Mouse (Mus musculus): ENCODE measurements at regions not wholly inside any gene's neighbourhood (a gene's known extent, or its start where the extent isn't known, plus 50 kb on each side); places are given as distances from the start of the nearest gene placed in this dataset.

DNA sequence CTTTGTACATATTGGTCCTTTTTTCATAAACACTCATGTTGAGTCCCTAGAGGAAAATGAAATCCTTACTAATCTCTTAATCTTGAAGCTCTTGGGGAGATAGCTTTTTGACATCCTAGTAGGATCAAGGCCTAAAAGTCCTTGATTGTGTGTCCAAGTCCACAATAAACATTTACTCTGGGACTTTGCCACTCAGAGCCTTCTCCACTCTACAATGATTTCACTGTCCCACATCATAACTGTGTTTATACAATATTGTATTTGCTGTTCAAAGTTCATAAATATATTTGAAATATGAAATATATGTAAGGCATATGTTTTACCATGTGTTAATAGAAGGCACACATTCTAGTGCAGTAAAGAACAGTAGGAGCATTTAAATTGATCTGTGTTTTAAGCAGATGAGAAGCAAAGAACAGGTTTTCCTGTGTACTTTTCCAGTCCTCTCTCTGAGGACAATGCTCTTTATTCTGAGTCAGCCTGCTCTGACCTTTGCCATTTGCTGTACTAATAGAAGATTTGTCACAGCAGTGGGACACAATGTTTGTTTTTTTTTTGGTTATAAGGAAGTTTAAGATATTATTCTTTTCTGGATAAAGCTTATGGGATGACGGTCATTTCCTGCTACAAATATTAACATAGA lies 130.7 kb upstream of the Gprin3 start:
- intact Hi-C loops (cut with DNase I), result no loop called here
- no peak for DNase-seq

DNA sequence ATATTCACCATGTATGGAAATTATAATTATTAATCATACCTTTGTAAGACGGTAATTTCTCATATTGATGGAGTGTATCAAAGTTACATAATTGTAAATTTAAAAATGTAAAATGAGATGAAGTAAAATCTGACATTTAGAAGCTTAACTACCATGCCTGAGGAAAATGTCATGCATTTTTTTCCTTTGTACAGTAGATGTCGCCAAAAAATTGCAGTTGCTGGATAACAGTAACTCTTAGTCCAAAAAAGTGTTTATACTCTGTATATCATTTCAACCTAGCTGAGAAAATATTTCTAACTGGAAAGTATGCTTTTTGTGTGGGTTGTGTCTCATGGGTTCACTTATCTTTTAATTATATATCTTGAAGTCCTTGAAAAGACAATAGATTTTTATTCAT lies 110.9 kb upstream of the Gprin3 start:
- intact Hi-C loops (cut with DNase I), result no loop called here
- DNase-seq, result no peak

DNA sequence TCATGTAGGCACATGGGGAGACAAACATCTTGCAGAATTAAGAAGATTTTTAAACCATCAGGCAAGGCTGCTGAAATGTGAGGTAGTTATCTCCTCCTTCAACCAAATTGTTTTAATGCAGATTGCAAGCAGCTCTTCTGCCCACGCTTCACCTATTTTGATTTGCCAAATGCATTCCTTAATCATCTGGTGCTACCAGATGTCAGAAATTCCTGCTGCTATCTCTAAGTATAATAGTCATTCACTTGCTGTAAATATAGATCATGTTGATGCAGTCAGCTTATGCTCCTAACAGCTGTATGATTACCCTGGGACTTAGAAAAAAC lies 98.8 kb upstream of the Gprin3 start:
- no peak for DNase-seq
- intact Hi-C loops (cut with DNase I), result no loop called here

DNA sequence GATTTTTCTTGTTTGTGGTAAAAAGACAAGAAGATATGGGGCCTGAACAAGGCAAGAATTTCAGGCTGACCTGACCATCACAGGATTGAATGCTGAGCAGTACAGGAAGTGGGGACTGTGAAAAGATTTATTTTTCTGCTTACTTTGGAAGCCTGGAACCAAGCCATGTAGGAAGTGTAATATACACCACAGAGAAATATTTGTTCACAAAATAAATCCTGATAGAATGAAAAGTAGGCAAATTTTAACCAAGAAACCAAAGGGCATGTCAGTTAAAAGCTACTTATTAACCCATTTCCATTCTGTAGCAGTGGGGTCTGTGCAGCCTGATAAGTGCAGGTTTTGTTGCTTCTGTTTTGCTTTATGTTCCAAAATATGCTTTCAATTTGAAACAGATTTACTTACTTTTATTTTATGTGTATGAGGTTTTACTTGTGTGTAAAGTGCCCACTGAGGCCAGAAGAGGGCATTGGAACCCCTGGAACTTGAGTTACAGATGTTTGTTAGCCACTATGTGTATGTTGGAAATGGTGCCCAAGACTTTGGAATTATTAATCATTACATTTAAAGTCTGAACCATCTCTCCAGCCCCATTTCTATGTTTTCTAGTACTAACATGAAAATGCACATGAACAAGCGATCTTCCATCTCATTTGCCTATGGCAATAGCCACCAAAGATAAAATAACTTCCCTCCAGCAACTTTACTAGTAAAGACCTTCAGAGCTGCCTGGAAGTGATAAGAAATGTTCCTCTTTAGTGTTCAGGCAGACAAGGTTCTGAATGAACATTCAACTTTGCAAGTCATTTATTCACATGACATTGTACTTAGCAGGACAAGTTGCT lies 98.2 kb upstream of the Gprin3 start:
- intact Hi-C loops (cut with DNase I), result no loop called here
- no peak for DNase-seq

DNA sequence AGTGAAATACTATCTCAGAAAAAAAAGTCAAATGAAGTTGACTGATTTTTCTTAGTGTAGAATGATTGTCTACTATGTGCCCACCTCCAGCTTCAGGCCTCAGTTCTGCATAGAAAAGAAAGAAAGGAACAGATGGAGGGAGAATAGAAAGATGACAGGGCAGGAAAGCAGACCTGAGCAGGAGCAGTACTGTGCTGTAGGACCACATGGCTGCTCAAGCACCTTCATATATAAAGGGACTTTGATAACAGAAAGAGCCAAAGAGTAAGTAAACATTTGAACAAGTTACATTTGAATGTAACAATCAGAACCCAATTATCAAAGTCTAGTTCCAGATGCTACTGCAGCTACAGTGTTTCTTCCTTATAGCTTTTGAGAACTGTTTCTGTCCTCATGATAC lies 96.9 kb upstream of the Gprin3 start:
- intact Hi-C loops (cut with DNase I), result no loop called here

DNA sequence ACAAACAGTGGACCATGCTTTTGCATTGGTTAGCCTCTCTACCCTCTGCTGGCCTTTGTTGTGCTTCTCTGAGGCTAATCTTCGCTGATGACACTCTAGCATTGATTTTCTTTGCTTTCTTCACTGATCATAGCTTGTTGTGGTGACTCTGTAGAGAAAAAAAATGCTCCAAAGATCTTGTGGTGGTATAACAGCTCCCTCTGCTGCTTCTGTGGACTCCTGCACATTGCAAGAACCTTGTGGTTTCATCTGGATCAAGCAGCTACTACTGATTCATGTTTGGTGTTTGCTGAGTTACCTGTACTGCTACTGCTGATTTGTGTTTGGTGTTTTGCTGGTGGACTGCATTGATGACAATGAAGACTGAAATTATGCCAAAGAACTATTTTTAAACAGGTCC lies 74.7 kb upstream of the Gprin3 start:
- DNase-seq, result peak in 1 of 2 experiments; percentile 5
- intact Hi-C loops (cut with DNase I), result loop anchor here (5.0 kb wide), 1 partner anchor 254 kb away; no protein-coding TSS in a partner anchor

More for the DNA sequence above, 96.9 kb upstream of the Gprin3 start:
- no peak for DNase-seq

DNA sequence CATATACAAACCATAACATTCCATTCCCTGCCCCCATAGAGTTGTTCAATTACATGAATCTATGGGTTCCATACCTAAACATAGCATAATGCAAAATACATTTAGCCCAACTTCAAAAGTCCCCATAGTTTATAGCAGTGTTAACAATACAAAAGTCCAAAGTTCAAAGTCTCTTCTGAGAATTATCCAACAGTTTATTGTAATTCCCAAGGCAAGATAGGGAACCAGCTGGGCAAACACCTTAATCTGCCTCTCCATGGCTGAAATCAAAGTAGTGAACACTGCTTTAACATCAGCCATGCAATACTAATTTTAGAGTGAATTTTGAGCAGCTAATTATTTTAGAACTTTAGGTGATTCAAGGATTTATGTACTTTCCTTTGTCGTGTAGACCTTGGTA lies 72.7 kb upstream of the Gprin3 start:
- no peak for DNase-seq

DNA sequence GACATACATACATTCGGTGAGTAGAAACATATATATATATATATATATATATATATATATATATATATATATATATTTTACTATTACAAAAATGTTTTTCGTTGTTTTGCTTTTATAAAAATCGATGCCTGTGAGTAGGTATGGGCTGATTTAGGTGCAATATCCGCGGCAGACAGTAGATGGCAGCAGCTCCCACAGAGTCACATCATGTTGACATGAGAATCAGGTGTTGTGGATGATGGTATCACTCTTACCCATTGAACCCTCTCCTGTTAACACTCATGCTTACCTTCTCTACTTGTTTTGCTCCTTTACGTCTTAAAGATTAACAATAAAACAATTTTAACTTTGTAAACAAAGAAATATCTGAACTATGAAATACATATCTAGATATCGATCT lies 72.0 kb upstream of the Gprin3 start:
- peak; percentile 51 to 72 for DNase-seq

More for the DNA sequence above, 72.7 kb upstream of the Gprin3 start:
- intact Hi-C loops (cut with DNase I), result loop anchor here (10.0 kb wide), 1 partner anchor 706 kb away; no protein-coding TSS in a partner anchor

DNA sequence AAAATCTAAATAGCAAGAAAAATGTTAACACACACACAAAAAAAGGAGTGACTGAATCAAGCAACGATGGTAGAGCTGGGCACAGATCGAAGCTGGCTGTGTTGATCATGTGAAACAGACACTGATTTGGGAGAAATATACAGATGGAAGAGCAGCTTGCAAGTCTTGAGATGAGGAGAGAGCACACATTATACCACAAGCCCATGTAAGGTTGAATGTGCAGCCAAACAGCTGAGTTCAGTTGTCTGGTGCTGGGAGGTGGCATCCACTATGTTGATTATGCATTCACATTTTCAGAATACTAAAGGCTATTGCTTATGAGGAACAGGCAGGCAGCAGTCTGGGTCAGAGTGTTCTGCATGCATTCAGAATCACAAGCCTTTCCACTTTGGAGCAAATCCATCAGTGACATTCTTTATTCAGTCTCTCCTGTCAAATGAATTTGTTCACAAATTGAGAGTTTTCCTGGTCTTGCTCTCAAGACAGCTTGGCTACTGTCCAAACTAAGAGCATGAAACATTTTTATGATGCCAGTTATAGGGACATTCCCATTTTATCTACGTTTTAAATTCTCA lies 63.0 kb upstream of the Gprin3 start:
- DNase-seq, result no peak
- intact Hi-C loops (cut with DNase I), result no loop called here

More for the DNA sequence above, 72.0 kb upstream of the Gprin3 start:
- intact Hi-C loops (cut with DNase I), result loop anchor here (10.0 kb wide), 1 partner anchor 707 kb away; no protein-coding TSS in a partner anchor

DNA sequence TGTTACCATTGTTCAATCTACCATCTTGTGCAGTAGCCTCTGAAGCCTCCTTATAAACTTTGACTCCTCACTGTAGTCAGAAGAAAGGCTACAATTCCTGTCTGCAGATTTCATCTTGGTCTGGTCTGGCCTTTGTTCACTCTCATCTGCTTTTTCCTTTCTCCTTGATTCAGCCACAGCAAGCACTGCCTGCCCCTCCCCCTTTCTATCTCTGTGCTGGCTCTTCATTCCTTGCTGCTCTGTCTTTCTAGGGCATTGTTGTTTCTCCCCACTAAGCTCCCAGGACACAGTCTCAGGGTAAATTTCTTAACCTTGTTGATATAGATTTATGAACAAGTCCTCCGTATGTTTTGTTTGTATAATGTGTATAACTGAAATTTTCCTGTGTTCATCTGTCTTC lies 62.3 kb upstream of the Gprin3 start:
- intact Hi-C loops (cut with DNase I), result no loop called here

DNA sequence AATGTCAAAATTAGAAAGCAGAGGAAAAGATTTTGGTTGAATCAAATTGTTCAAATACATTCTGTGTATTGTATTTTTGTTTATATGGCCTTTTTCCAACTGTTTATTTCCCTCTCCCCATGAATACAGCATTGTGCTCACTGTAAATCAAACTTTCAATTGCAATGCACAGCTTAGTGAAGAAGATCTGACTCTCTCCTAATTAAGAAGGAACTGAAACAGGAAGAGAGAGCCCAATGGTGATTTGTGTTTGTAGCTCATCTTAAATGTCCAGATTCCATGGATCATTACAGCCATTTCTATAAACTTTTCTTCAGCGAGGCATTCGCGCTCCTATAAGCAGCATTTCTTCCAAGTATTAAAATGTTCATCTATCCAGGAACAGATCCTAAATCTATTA lies 57.9 kb upstream of the Gprin3 start:
- no peak for DNase-seq
- intact Hi-C loops (cut with DNase I), result no loop called here

More for the DNA sequence above, 62.3 kb upstream of the Gprin3 start:
- no peak for DNase-seq

DNA sequence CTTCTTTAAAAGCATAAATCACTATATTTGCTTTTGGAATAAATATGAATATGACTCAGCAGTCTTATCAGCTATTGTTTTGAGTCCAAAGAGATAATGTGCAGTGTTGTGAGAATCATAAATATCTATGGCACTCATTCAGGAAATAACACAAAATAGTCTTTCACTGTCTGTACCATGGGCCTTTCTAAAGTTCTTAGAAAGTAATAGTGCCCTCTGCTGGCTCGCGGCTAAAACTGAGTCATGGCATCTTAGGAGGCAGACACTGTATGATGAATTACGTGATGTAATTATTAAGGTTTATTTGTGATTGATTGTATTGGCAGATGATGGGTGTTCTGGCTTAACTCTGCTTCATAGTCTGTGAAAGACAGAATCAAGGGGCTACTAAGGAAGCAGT lies 57.5 kb upstream of the Gprin3 start:
- intact Hi-C loops (cut with DNase I), result loop anchor here (1.0 kb wide), 1 partner anchor 234 kb away; no protein-coding TSS in a partner anchor

More for the DNA sequence above, 57.5 kb upstream of the Gprin3 start:
- peak; percentile 46 to 71 for DNase-seq
